Mouse (Mus musculus): ENCODE data around the gene Npdc1. TPM values are rescaled to one million over a fixed set of nuclear protein-coding genes. Genes with fewer than 3 reads are reported as not detected.

Gene Npdc1
- polyA plus RNA-seq, 1 experiment, result 5.0 TPM

DNA sequence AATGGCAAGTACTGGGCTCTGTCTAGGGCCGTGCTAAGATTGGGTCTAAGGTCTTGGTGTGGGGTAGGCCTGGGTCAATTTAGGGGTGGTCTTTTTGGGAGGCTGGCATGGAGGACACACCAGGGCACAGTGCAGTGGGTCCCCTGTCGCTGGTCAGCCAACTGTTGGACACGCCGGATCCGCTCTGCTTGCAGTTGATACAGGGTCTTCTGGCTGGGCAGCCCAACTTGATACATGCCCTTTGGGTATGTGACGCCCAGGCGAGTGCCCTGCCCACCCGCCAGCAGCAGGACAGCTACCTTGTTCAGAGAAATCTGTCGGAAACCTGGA, 34.4 kb upstream of the Npdc1 start:
- H3K27ac ChIP-seq (ENCODE audit: insufficient read depth, low read depth, low read length), result peak overlapping the region; percentile 100

GRCm38 (mm10) chr2:25365091-25365761, 33.9 kb upstream of the Npdc1 start, which contains the start of gene Uap1l1:
Gene Uap1l1, minus strand, starts transcription at chr2:25365682.
- no peak for TF ChIP-seq CTCF (IDR thresholded peaks at IDR 0.05; ENCODE audit: low read depth, low read length)
- peak; percentile 86; the same call in 1 of the 2 replicates for TF ChIP-seq POLR2A (IDR thresholded peaks at IDR 0.05; ENCODE audit: borderline replicate concordance, low read depth, low read length)
- peak within 1 kb of the TSS; percentile 96 for H3K4me3 ChIP-seq (ENCODE audit: insufficient read depth, low read length)
- peaks cover 26% of the 10 kb centered on the region for H3K4me1 ChIP-seq (ENCODE audit: control insufficient read depth, insufficient read depth, low read length)
- H3K27ac ChIP-seq (ENCODE audit: insufficient read depth, low read depth, low read length), result peak within 1 kb of the TSS; percentile 100

More for the DNA sequence above, 34.4 kb upstream of the Npdc1 start:
- Histone ChIP-seq H3K4me3 (ENCODE audit: insufficient read depth, low read length) (peak overlapping the region; percentile 96), H3K4me1 (ENCODE audit: control insufficient read depth, insufficient read depth, low read length) (peaks cover 26% of the 10 kb centered on the region)
- TF ChIP-seq CTCF (IDR thresholded peaks at IDR 0.05; ENCODE audit: low read depth, low read length) (no peak), POLR2A (IDR thresholded peaks at IDR 0.05; ENCODE audit: borderline replicate concordance, low read depth, low read length) (no peak)

DNA sequence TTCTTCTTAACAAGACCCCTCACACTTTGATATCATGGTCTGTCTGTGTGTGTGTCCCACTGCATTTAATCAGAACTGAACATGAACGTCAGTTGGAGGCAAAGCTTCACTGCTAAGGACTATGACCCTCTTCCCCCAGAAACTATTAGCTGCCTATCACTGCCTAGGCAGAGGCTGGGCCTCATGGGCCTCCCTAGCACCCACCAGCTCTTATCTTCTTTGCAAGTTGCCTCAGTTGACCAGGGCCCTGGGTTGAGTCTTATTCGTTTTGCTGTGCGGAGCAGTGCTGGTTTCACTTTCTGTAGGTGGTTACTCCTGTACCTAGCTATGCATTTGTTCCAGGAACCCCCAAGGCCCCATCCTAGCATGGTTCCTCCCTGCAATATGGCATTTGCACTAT, 29.2 kb upstream of the Npdc1 start:
- peaks cover 12% of the 10 kb centered on the region for H3K4me1 ChIP-seq (ENCODE audit: control insufficient read depth, insufficient read depth, low read length)
- H3K4me3 ChIP-seq (ENCODE audit: insufficient read depth, low read length), result no peak overlapping the region
- no peak overlapping the region for H3K27ac ChIP-seq (ENCODE audit: insufficient read depth, low read depth, low read length)
- TF ChIP-seq POLR2A (IDR thresholded peaks at IDR 0.05; ENCODE audit: borderline replicate concordance, low read depth, low read length) (no peak), CTCF (IDR thresholded peaks at IDR 0.05; ENCODE audit: low read depth, low read length) (no peak)

- TF ChIP-seq CTCF (IDR thresholded peaks at IDR 0.05; ENCODE audit: low read depth, low read length), result no peak
- TF ChIP-seq POLR2A (IDR thresholded peaks at IDR 0.05; ENCODE audit: borderline replicate concordance, low read depth, low read length), result no peak
- H3K27ac ChIP-seq (ENCODE audit: insufficient read depth, low read depth, low read length), result peak within 1 kb of the TSS; percentile 47
- H3K4me1 ChIP-seq (ENCODE audit: control insufficient read depth, insufficient read depth, low read length), result peaks cover 3% of the 10 kb centered on the region
- H3K4me3 ChIP-seq (ENCODE audit: insufficient read depth, low read length), result peak within 1 kb of the TSS; percentile 77
Observed at GRCm38 (mm10) chr2:25371764-25372643, 27.1 kb upstream of the Npdc1 start, which contains the start of gene Sapcd2. Gene Sapcd2, plus strand, starts transcription at chr2:25372321.

DNA sequence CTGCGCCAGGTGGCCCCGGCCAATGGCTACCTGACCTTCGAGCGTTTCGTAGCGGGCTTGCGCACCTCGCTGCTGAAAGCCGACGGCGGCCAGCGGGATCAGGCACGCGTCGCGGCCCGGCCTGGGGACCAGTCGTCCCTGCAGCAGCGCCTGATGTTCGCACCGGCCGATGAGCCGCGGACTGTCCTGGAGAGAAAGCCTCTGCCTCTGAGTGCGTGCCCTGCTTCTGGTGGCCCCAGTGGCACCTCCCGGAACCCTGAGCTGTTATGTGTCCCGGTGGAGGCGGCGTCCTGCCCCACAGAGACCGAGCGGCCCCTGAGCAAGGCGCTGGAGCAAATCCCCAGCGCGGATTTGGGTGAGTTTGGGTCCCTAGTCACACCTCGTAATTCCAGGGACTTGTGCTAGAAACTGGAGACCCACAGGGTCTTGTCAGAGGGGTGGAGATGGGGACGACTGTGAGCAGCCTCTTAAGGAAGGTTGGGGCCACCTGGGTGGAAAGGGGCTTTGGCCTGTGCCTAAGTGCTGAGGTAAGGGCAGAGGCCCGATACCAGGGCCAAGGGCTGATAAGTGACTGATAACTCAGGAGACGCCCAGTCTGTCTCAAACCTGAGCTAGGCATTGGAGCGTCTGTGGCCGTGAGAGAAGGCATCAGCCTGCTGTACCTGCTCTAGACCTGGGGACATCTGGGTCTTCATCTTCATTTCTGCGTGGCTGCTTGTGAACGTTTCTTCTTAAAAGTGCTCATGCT, 26.3 kb upstream of the Npdc1 start:
- Histone ChIP-seq H3K4me3 (ENCODE audit: insufficient read depth, low read length) (peak overlapping the region; percentile 77), H3K4me1 (ENCODE audit: control insufficient read depth, insufficient read depth, low read length) (peaks cover 3% of the 10 kb centered on the region), H3K27ac (ENCODE audit: insufficient read depth, low read depth, low read length) (no peak overlapping the region)
- TF ChIP-seq POLR2A (IDR thresholded peaks at IDR 0.05; ENCODE audit: borderline replicate concordance, low read depth, low read length), result no peak
- TF ChIP-seq CTCF (IDR thresholded peaks at IDR 0.05; ENCODE audit: low read depth, low read length), result no peak

GRCm38 (mm10) chr2:25373431-25373830, 25.7 kb upstream of the Npdc1 start:
- TF ChIP-seq POLR2A (IDR thresholded peaks at IDR 0.05; ENCODE audit: borderline replicate concordance, low read depth, low read length) (no peak), CTCF (IDR thresholded peaks at IDR 0.05; ENCODE audit: low read depth, low read length) (no peak)
- Histone ChIP-seq H3K4me1 (ENCODE audit: control insufficient read depth, insufficient read depth, low read length) (peaks cover 3% of the 10 kb centered on the region), H3K4me3 (ENCODE audit: insufficient read depth, low read length) (peak overlapping the region; percentile 77), H3K27ac (ENCODE audit: insufficient read depth, low read depth, low read length) (no peak overlapping the region)

DNA sequence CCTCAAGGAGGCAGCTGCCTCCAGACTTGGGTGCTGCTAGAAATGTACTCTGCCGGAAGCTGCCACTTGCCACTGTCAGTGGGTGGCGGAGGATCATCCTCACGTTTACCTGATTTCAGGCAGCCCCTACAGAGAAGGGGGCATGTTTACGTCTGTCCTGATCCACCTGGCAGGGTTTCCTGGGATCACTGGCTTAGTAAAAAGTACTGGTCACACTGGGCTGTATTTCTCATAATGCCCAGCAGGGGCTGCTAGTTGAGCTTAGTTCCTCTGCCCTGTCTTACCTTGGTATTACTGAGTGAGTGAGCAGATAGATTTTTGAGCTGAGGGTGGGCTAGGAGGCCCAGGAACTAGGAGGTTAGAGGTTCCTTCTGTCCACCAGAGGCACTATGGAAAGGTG, 22.6 kb upstream of the Npdc1 start:
- Histone ChIP-seq H3K27ac (ENCODE audit: insufficient read depth, low read depth, low read length) (no peak overlapping the region), H3K4me1 (ENCODE audit: control insufficient read depth, insufficient read depth, low read length) (peaks cover 2% of the 10 kb centered on the region), H3K4me3 (ENCODE audit: insufficient read depth, low read length) (no peak overlapping the region)
- TF ChIP-seq CTCF (IDR thresholded peaks at IDR 0.05; ENCODE audit: low read depth, low read length) (peak; percentile 44; the same call in 1 of the 2 replicates), POLR2A (IDR thresholded peaks at IDR 0.05; ENCODE audit: borderline replicate concordance, low read depth, low read length) (no peak)

- peaks cover 5% of the 10 kb centered on the region for H3K4me1 ChIP-seq (ENCODE audit: control insufficient read depth, insufficient read depth, low read length)
- no peak overlapping the region for H3K4me3 ChIP-seq (ENCODE audit: insufficient read depth, low read length)
- TF ChIP-seq POLR2A (IDR thresholded peaks at IDR 0.05; ENCODE audit: borderline replicate concordance, low read depth, low read length), result no peak
- TF ChIP-seq CTCF (IDR thresholded peaks at IDR 0.05; ENCODE audit: low read depth, low read length), result no peak
- H3K27ac ChIP-seq (ENCODE audit: insufficient read depth, low read depth, low read length), result no peak overlapping the region
Observed at GRCm38 (mm10) chr2:25384492-25384891, 14.7 kb upstream of the Npdc1 start.

DNA sequence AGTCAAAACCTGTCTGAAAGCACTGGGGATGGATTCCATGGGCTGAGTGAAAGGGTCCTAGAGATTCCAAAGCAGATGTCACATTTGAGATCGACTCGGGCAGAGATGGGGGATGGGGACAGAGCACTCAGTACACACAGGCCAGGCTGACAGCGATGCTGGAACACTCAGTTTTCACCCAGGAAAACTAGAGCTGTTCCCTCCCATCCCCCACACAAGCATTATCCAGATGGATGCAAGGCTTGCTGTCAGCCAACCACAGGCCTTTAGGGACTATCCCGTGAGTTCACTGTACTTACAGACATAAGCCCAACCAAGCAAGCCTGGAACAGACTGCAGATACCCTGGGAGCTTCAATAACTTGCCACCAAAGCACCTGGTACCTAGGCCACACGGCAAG, 7.9 kb upstream of the Npdc1 start:
- Histone ChIP-seq H3K27ac (ENCODE audit: insufficient read depth, low read depth, low read length) (no peak overlapping the region), H3K4me1 (ENCODE audit: control insufficient read depth, insufficient read depth, low read length) (no peaks in the 10 kb centered on the region; the same call in 1 of the 2 replicates), H3K4me3 (ENCODE audit: insufficient read depth, low read length) (no peak overlapping the region)
- no peak for TF ChIP-seq CTCF (IDR thresholded peaks at IDR 0.05; ENCODE audit: low read depth, low read length)
- TF ChIP-seq POLR2A (IDR thresholded peaks at IDR 0.05; ENCODE audit: borderline replicate concordance, low read depth, low read length), result no peak
